Mouse (Mus musculus) liver, embryonic 16.5 days (tissue): ENCODE data around the gene Mib2. TPM values are rescaled to one million over a fixed set of nuclear protein-coding genes. Genes with fewer than 3 reads are reported as not detected.
"Not testable (repeated sequence)": the region's sequence is repeated elsewhere in the genome, so short reads cannot be mapped to it uniquely, and the experiment has no call there.

Experiments
- ATAC-seq: fragments of 200-750 bp; cut with Nextera tagmentation; 2 replicates; pipeline ENCODE4 v1.8.0; 2017; ENCODE audit warnings: low read depth, mild to moderate bottlenecking, moderate number of reproducible peaks, moderate library complexity
- H3K27ac ChIP-seq: fragments of 300-500 bp; sonication (generic); 2 replicates; pipeline ENCODE4 v1.5.1; 2014; ENCODE audit warnings: mild to moderate bottlenecking, low read length
- H3K27me3 ChIP-seq: fragments of 300-500 bp; sonication (generic); 2 replicates; pipeline ENCODE4 v1.6.1; 2014; ENCODE audit warnings: low read depth, low read length, mixed read lengths; ENCODE audit not compliant: control insufficient read depth, insufficient read depth
- H3K36me3 ChIP-seq: fragments of 300-500 bp; sonication (generic); 2 replicates; pipeline ENCODE4 v1.6.1; 2014; ENCODE audit warnings: mild to moderate bottlenecking; ENCODE audit not compliant: control insufficient read depth, insufficient read depth
- H3K4me1 ChIP-seq: fragments of 300-500 bp; sonication (generic); 2 replicates; pipeline ENCODE4 v1.6.1; 2014; ENCODE audit warnings: low read depth, low read length, mixed read lengths; ENCODE audit not compliant: control insufficient read depth
- H3K4me2 ChIP-seq: fragments of 300-500 bp; sonication (generic); 2 replicates; pipeline ENCODE4 v1.6.1; 2014; ENCODE audit warnings: low read depth, low read length, mixed read lengths
- H3K4me3 ChIP-seq: fragments of 300-500 bp; sonication (generic); 2 replicates; pipeline ENCODE4 v1.5.1; 2014; ENCODE audit warnings: low read depth, mild to moderate bottlenecking, low read length
- H3K9ac ChIP-seq: fragments of 300-500 bp; sonication (generic); 2 replicates; pipeline ENCODE4 v1.6.1; 2014; ENCODE audit warnings: low read depth, low read length
- H3K9me3 ChIP-seq: fragments of 300-500 bp; sonication (generic); replicated peaks from 2 replicates; pipeline ENCODE4 v1.6.1; 2016; ENCODE audit warnings: low read length; ENCODE audit not compliant: control insufficient read depth
- WGBS: fragments of 180-500 bp; shearing (Covaris S2); extraction: QIAGEN DNeasy Blood & Tissue Kit; methylation state at CpG from one replicate; pipeline ENCODE4 v1.1.7; 2014; ENCODE audit not compliant: insufficient replicate concordance; 5-methylcytosine and 5-hydroxymethylcytosine counted together
- polyA plus RNA-seq: library from polyadenylated mRNA; unstranded; fragments of >200 nt; fragmentation: Nextera tagmentation; extraction: Ambion mirVana; gene quantifications from 2 replicates; pipeline ENCODE4 v1.2.1, GENCODE M21; 2015

The Mib2 gene
- polyA plus RNA-seq, 1 experiment from 2014 or later = 6.3 TPM

DNA sequence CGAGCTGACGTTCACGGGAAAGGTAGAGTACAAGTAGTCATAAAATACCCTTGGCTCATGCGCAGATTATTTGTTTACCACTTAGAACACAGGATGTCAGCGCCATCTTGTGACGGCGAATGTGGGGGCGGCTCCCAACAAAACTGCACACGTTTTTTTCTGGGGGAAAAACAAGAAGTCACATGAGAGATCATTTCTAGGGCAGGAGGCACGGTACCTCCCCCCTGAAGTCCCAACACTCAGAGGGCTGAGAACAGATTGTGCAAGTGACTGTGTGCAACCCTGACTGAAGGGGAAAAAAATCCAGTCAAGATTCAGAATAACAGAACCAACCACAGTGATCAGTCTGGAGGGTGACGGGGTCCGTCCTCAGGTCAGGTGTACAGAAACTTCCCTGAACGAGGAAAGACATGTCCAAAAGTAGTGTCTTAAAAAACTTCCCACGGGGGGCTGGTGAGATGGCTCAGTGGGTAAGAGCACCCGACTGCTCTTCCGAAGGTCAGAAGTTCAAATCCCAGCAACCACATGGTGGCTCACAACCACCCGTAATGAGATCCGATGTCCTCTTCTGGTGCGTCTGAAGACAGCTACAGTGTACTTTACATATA lies 14.8 kb upstream of the Mib2 start:
- not testable (repeated sequence) for H3K27ac ChIP-seq, H3K4me1 ChIP-seq, H3K27me3 ChIP-seq, ATAC-seq, H3K4me3 ChIP-seq, H3K36me3 ChIP-seq, H3K9ac ChIP-seq, H3K4me2 ChIP-seq, H3K9me3 ChIP-seq
- 77% methylated on average over 15 of the region's 19 CpGs for WGBS

DNA sequence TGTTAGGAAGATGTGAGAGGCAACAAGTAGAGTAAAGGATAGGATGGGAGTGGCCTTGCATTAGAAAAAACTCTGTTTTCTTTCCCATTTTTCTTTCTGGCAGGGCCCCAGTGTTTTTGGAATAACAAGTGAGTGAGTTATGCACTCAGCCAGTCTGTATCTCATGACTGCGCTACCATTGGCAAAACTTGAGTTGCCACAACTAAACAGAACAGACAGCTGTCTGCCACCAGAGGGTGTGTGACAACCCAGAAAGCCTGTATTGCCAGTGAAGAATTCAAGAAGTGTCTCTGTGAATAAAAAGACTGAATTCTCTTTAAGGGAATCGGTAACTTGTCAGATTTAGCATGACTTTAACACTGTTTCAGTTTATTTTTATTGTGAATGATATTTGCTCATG lies 7.0 kb upstream of the Mib2 start:
- H3K27me3 ChIP-seq = no peaks in the 10 kb centered on the region
- no peak for ATAC-seq
- H3K4me2 ChIP-seq = no peak overlapping the region
- H3K4me1 ChIP-seq = no peaks in the 10 kb centered on the region
- H3K9ac ChIP-seq = no peak overlapping the region
- H3K9me3 ChIP-seq = no peaks in the 10 kb centered on the region
- no peaks in the 10 kb centered on the region for H3K36me3 ChIP-seq
- H3K4me3 ChIP-seq = no peak overlapping the region
- WGBS = 60% methylated on average over 2 of the region's 2 CpGs
- no peak overlapping the region for H3K27ac ChIP-seq

DNA sequence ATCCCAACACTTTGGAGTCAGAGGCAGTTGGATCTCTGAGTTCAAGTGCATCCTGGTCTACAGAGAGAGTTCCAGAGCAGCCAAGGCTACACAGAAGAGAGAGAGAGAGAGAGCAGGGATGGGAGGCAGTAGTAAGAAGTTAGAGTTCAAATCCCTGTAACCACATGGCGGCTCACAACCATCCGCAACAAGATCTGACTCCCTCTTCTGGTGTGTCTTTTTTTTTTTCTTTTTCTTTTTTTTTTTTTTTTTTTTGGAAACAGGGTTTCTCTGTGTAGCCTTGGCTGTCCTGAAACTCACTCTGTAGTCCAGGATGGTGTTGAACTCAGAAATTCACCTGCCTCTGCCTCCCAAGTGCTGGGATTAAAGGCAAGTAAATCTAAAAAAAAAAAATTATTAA lies 3.1 kb upstream of the Mib2 start:
- no peaks in the 10 kb centered on the region for H3K36me3 ChIP-seq
- H3K27me3 ChIP-seq = no peaks in the 10 kb centered on the region
- H3K4me2 ChIP-seq = no peak overlapping the region
- H3K9ac ChIP-seq = no peak overlapping the region
- WGBS = 39% methylated on average over 2 of the region's 2 CpGs
- no peaks in the 10 kb centered on the region for H3K9me3 ChIP-seq
- H3K4me1 ChIP-seq = peaks cover 12% of the 10 kb centered on the region
- no peak overlapping the region for H3K27ac ChIP-seq
- H3K4me3 ChIP-seq = no peak overlapping the region
- no peak for ATAC-seq

DNA sequence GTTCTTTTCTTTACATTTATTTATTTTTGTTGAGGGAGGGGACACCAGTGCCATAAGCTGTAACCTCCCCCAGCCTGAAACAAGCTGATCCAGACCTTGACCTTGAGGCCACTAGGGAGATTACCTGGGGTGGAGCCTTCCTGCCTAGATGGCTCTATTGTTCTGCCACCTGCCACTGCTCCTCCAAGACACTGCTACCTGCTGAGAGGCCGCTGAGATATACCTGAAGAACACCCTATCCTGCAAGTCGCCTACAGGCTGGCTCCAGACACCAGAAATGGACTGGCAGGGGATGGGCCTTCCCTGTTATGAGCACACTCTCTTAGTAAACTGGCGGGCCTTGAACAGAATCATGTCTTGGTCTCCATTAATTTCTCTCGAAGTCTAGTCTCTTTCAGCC lies 1.2 kb upstream of the Mib2 start:
- not testable (repeated sequence) for H3K27me3 ChIP-seq, H3K9me3 ChIP-seq, H3K27ac ChIP-seq, H3K9ac ChIP-seq, H3K4me3 ChIP-seq, ATAC-seq, H3K36me3 ChIP-seq, H3K4me2 ChIP-seq
- H3K4me1 ChIP-seq = peaks cover 12% of the 10 kb centered on the region
- WGBS = 63% methylated on average over 4 of the region's 4 CpGs

DNA sequence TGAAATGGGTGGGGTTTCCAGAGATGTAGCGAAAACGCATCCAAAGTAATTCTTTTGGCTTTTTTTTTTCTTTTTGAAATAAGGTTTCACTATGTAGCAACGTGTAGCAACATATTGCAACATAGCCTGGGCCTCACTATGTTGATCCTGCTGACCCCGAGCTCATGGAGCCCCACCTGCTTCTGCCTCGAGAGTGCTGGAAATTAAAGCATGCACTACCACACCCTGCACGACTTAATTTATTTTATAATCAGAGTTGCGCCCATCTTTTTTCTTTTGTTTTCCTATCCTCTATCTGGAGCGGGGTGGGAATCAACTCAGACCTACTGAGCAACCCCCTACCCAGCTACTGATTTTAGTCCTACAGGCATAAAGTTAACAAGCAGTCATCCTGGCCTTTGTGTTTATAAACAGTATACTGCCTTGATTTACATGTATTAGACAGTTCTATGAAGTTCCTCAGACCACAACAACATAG lies 639 bp upstream of the Mib2 start:
- Histone ChIP-seq H3K9me3 (no peaks in the 10 kb centered on the region), H3K36me3 (no peaks in the 10 kb centered on the region), H3K9ac (no peak overlapping the region), H3K4me1 (peaks cover 12% of the 10 kb centered on the region), H3K4me3 (peak overlapping the region; percentile 85), H3K27ac (no peak overlapping the region), H3K27me3 (no peaks in the 10 kb centered on the region), H3K4me2 (peak overlapping the region; percentile 81)
- no peak for ATAC-seq
- WGBS = 3% methylated on average over 8 of the region's 8 CpGs

DNA sequence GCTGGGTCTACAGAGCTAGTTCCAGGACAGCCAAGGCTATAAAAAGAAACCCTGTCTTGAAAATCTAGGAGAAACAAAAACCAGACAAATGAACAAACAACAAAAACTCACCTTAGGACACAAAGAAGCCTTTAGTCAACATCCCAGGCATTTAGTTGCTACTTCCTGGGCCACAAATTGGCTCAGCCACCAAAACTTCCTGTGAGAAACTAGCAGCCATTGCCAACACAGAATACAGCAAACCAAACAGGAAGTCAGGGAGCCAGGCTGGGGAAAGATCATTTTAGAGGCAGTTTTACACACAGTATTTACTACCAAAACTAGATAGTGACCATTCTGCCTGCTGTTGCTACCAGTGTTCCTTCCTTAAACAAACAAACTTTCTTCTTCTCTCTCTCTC lies 2.1 kb downstream of the Mib2 start:
- no peak overlapping the region for H3K9ac ChIP-seq
- no peak overlapping the region for H3K4me2 ChIP-seq
- peaks cover 12% of the 10 kb centered on the region for H3K4me1 ChIP-seq
- no peak overlapping the region for H3K4me3 ChIP-seq
- no peaks in the 10 kb centered on the region for H3K27me3 ChIP-seq
- no peak overlapping the region for H3K27ac ChIP-seq
- H3K36me3 ChIP-seq = no peaks in the 10 kb centered on the region
- ATAC-seq = no peak
- H3K9me3 ChIP-seq = no peaks in the 10 kb centered on the region

DNA sequence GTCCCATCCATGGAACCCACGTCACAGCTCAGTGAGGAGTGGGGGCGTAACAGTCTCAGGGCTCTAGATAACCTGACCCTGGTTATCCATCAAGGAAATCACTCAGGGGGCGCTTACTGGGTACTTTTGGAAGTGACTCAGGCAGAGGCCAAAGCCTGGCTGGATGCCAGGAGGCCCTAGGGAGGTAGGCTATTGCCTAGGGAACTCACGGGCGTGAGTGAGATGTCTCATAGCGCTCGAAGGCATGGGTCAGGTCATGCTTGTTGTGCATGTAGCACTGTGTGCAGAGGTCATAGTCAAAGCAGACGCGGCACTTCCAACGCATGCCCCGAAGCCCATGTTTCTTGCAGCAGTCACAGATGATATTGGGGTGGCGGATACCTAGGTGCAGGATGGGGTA lies 8.4 kb downstream of the Mib2 start:
- no peak for ATAC-seq
- H3K27me3 ChIP-seq = peaks cover under 1% of the 10 kb centered on the region; the same call in 1 of the 2 replicates
- H3K4me3 ChIP-seq = no peak overlapping the region
- WGBS = 75% methylated on average over 12 of the region's 12 CpGs
- H3K36me3 ChIP-seq = no peaks in the 10 kb centered on the region
- H3K9me3 ChIP-seq = no peaks in the 10 kb centered on the region
- H3K4me2 ChIP-seq = no peak overlapping the region
- H3K4me1 ChIP-seq = no peaks in the 10 kb centered on the region
- H3K27ac ChIP-seq = no peak overlapping the region
- H3K9ac ChIP-seq = no peak overlapping the region

DNA sequence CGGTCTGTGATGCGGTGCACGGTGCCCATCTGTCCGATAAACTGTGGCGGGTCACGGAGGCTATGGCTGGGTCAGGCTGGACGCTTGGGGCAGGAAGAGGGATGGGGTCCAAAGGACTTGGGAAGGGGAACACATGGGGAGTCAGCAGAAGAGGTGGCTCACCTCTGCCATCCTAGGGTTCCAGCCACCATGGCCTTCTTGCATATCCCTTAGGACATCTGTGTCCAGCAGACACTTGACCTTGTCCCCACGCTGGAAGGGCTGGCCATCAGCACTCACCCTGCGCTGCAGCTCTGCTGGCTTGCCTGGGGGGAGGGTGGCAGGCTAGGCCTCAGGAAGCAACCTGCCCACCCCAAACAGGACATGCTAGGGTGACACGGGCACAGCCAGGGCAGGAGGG lies 10.0 kb downstream of the Mib2 start:
- Histone ChIP-seq H3K4me2 (no peak overlapping the region), H3K27me3 (peaks cover 17% of the 10 kb centered on the region), H3K4me3 (no peak overlapping the region), H3K4me1 (peaks cover 13% of the 10 kb centered on the region), H3K9ac (no peak overlapping the region), H3K36me3 (no peaks in the 10 kb centered on the region), H3K27ac (no peak overlapping the region), H3K9me3 (no peaks in the 10 kb centered on the region)
- no peak for ATAC-seq
- 73% methylated on average over 10 of the region's 10 CpGs for WGBS

DNA sequence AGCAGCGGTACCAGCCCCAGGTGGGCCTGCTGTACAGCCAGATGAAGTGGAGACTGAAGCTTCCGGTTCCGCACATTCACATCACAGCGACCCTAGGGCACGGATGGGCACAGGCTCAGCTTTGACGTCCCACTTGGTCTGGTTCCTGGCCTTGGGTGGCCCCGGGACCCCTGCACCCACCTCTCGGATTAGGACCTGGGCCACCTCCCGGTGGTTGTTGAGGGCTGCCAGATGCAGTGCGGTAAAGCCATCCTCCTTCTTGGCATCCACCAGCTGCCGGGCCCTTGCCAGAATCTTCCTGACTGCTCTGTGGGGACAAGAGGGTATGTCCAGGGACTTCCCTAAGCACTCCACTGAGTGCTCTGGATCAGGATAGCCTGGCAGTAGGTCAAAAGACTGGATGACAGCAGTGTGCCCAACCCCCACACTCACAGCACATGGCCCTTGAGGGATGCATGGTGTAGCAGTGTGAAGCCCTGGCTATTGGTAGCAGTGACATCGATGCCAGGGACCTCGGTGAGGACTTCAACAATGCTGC lies 12.7 kb downstream of the Mib2 start:
- Histone ChIP-seq H3K9me3 (no peaks in the 10 kb centered on the region), H3K4me1 (peaks cover 22% of the 10 kb centered on the region), H3K36me3 (no peaks in the 10 kb centered on the region), H3K27me3 (peaks cover 44% of the 10 kb centered on the region), H3K4me2 (no peak overlapping the region), H3K4me3 (no peak overlapping the region), H3K27ac (no peak overlapping the region), H3K9ac (no peak overlapping the region)
- ATAC-seq = no peak
- WGBS = 71% methylated on average over 13 of the region's 13 CpGs
